Mouse (Mus musculus): ENCODE data around the gene Ube2h. TPM values are rescaled to one million over a fixed set of nuclear protein-coding genes. Genes with fewer than 3 reads are reported as not detected.
"Not testable (repeated sequence)": the region's sequence is repeated elsewhere in the genome, so short reads cannot be mapped to it uniquely, and the experiment has no call there.

Gene Ube2h
- polyA plus RNA-seq, 1 experiment: 35.4 TPM

- TF ChIP-seq POLR2A (IDR thresholded peaks at IDR 0.05; ENCODE audit: control insufficient read depth, low read depth, low read length) (peak; percentile 33; the same call in 1 of the 2 replicates), CTCF (IDR thresholded peaks at IDR 0.05; ENCODE audit: control insufficient read depth, insufficient read depth, insufficient replicate concordance, low read depth, low read length) (peak; percentile 96)
Observed at GRCm38 (mm10) chr6:30205587-30206202, 98.6 kb downstream of the Ube2h start.

GRCm38 (mm10) chr6:30205180-30205538 lies 99.2 kb downstream of the Ube2h start:
- not testable (repeated sequence) for H3K4me1 ChIP-seq (ENCODE audit: control insufficient read depth, insufficient read depth, low read length); H3K27me3 ChIP-seq (ENCODE audit: control insufficient read depth, insufficient read depth, low read length); H3K27ac ChIP-seq (ENCODE audit: control insufficient read depth, insufficient read depth, low read depth, low read length); H3K36me3 ChIP-seq (ENCODE audit: control insufficient read depth, insufficient read depth, low read length)
- H3K4me3 ChIP-seq (ENCODE audit: control insufficient read depth, low read depth, low read length): 0 out of 2 replicates have a peak overlapping the region, but pooled peaks have one; percentile 3

More at GRCm38 (mm10) chr6:30205587-30206202, 98.6 kb downstream of the Ube2h start:
- peak overlapping the region; percentile 49 for H3K4me3 ChIP-seq (ENCODE audit: control insufficient read depth, low read depth, low read length)
- peaks cover 8% of the 10 kb centered on the region for H3K4me1 ChIP-seq (ENCODE audit: control insufficient read depth, insufficient read depth, low read length)
- H3K27me3 ChIP-seq (ENCODE audit: control insufficient read depth, insufficient read depth, low read length): no peaks in the 10 kb centered on the region
- no peaks in the 10 kb centered on the region for H3K36me3 ChIP-seq (ENCODE audit: control insufficient read depth, insufficient read depth, low read length)
- H3K27ac ChIP-seq (ENCODE audit: control insufficient read depth, insufficient read depth, low read depth, low read length): no peak overlapping the region

- Histone ChIP-seq H3K4me1 (ENCODE audit: control insufficient read depth, insufficient read depth, low read length) (peaks cover 9% of the 10 kb centered on the region), H3K27me3 (ENCODE audit: control insufficient read depth, insufficient read depth, low read length) (no peaks in the 10 kb centered on the region), H3K4me3 (ENCODE audit: control insufficient read depth, low read depth, low read length) (peak overlapping the region; percentile 3; the same call in 1 of the 2 replicates), H3K27ac (ENCODE audit: control insufficient read depth, insufficient read depth, low read depth, low read length) (no peak overlapping the region), H3K36me3 (ENCODE audit: control insufficient read depth, insufficient read depth, low read length) (no peaks in the 10 kb centered on the region)
- TF ChIP-seq POLR2A (IDR thresholded peaks at IDR 0.05; ENCODE audit: control insufficient read depth, low read depth, low read length): no peak
- TF ChIP-seq CTCF (IDR thresholded peaks at IDR 0.05; ENCODE audit: control insufficient read depth, insufficient read depth, insufficient replicate concordance, low read depth, low read length): no peak
Observed at GRCm38 (mm10) chr6:30204383-30205179, 99.8 kb downstream of the Ube2h start.

- Histone ChIP-seq H3K27ac (ENCODE audit: control insufficient read depth, insufficient read depth, low read depth, low read length) (no peak overlapping the region), H3K4me3 (ENCODE audit: control insufficient read depth, low read depth, low read length) (peak overlapping the region; percentile 5; the same call in 1 of the 2 replicates), H3K36me3 (ENCODE audit: control insufficient read depth, insufficient read depth, low read length) (no peaks in the 10 kb centered on the region), H3K27me3 (ENCODE audit: control insufficient read depth, insufficient read depth, low read length) (no peaks in the 10 kb centered on the region), H3K4me1 (ENCODE audit: control insufficient read depth, insufficient read depth, low read length) (peaks cover 5% of the 10 kb centered on the region)
- TF ChIP-seq CTCF (IDR thresholded peaks at IDR 0.05; ENCODE audit: control insufficient read depth, insufficient read depth, insufficient replicate concordance, low read depth, low read length): no peak
- TF ChIP-seq POLR2A (IDR thresholded peaks at IDR 0.05; ENCODE audit: control insufficient read depth, low read depth, low read length): no peak
Observed at GRCm38 (mm10) chr6:30196143-30196542, 108.2 kb downstream of the Ube2h start.

GRCm38 (mm10) chr6:30195656-30196055 lies 108.7 kb downstream of the Ube2h start:
- Histone ChIP-seq H3K27me3 (ENCODE audit: control insufficient read depth, insufficient read depth, low read length) (no peaks in the 10 kb centered on the region), H3K4me3 (ENCODE audit: control insufficient read depth, low read depth, low read length) (0 out of 2 replicates have a peak overlapping the region, but pooled peaks have one; percentile 4), H3K36me3 (ENCODE audit: control insufficient read depth, insufficient read depth, low read length) (no peaks in the 10 kb centered on the region), H3K27ac (ENCODE audit: control insufficient read depth, insufficient read depth, low read depth, low read length) (no peak overlapping the region), H3K4me1 (ENCODE audit: control insufficient read depth, insufficient read depth, low read length) (peaks cover 5% of the 10 kb centered on the region)
- TF ChIP-seq POLR2A (IDR thresholded peaks at IDR 0.05; ENCODE audit: control insufficient read depth, low read depth, low read length) (no peak), CTCF (IDR thresholded peaks at IDR 0.05; ENCODE audit: control insufficient read depth, insufficient read depth, insufficient replicate concordance, low read depth, low read length) (no peak)

- Histone ChIP-seq H3K27ac (ENCODE audit: control insufficient read depth, insufficient read depth, low read depth, low read length) (no peak overlapping the region), H3K4me1 (ENCODE audit: control insufficient read depth, insufficient read depth, low read length) (no peaks in the 10 kb centered on the region; the same call in 1 of the 2 replicates), H3K4me3 (ENCODE audit: control insufficient read depth, low read depth, low read length) (no peak overlapping the region), H3K36me3 (ENCODE audit: control insufficient read depth, insufficient read depth, low read length) (no peaks in the 10 kb centered on the region), H3K27me3 (ENCODE audit: control insufficient read depth, insufficient read depth, low read length) (no peaks in the 10 kb centered on the region)
- TF ChIP-seq CTCF (IDR thresholded peaks at IDR 0.05; ENCODE audit: control insufficient read depth, insufficient read depth, insufficient replicate concordance, low read depth, low read length) (no peak), POLR2A (IDR thresholded peaks at IDR 0.05; ENCODE audit: control insufficient read depth, low read depth, low read length) (no peak)
Observed at GRCm38 (mm10) chr6:30183624-30184023, 120.7 kb downstream of the Ube2h start.

- H3K4me1 ChIP-seq (ENCODE audit: control insufficient read depth, insufficient read depth, low read length): peaks cover 9% of the 10 kb centered on the region
- no peak for TF ChIP-seq CTCF (IDR thresholded peaks at IDR 0.05; ENCODE audit: control insufficient read depth, insufficient read depth, insufficient replicate concordance, low read depth, low read length)
- no peak overlapping the region for H3K4me3 ChIP-seq (ENCODE audit: control insufficient read depth, low read depth, low read length)
- H3K27ac ChIP-seq (ENCODE audit: control insufficient read depth, insufficient read depth, low read depth, low read length): no peak overlapping the region
- H3K27me3 ChIP-seq (ENCODE audit: control insufficient read depth, insufficient read depth, low read length): peaks cover 3% of the 10 kb centered on the region; the same call in 1 of the 2 replicates
- no peaks in the 10 kb centered on the region for H3K36me3 ChIP-seq (ENCODE audit: control insufficient read depth, insufficient read depth, low read length)
Observed at GRCm38 (mm10) chr6:30182038-30182437, 122.3 kb downstream of the Ube2h start.
